23 mouse cellular contexts compared by ENCODE assay signal in genomic region chr1:52463305-52463704, GRCm38 (mm10). TPM values are rescaled to one million over a fixed set of nuclear protein-coding genes. Genes with fewer than 3 reads are reported as not detected.
DNase-seq lines count a peak whose midpoint lies in the region; ATAC-seq lines count a peak whose summit lies in the region.
"Had no signal": no experiment of that assay in that cellular context is flagged by ENCODE, and none has a peak within 500 bp of the region (broad histone marks: within the 10 kb centered on the region; RNA-seq: fewer than 3 reads in every experiment).

No protein-coding gene starts in this region.

- peak; percentile 64 for ATAC-seq in kidney, embryonic 15.5 days (replicated peaks; ENCODE audit: low FRiP score)
- ATAC-seq in midbrain, embryonic 13.5 days: 0 out of 2 replicates have a peak, but pooled peaks have one; percentile 50
- ATAC-seq in midbrain, embryonic 11.5 days (ENCODE audit: low FRiP score): no peak
- peak; percentile 18; the same call in 1 of the 2 replicates for ATAC-seq in liver, embryonic 15.5 days (ENCODE audit: insufficient read depth)
- ATAC-seq: forebrain, embryonic 14.5 days had no signal

- whole genome bisulfite sequencing in kidney, embryonic 15.5 days: 59% methylated on average over 6 of the region's 6 CpGs
- 91% methylated on average over 6 of the region's 6 CpGs for WGBS in midbrain, embryonic 13.5 days
- 86% methylated on average over 6 of the region's 6 CpGs for WGBS in midbrain, embryonic 11.5 days
- WGBS in liver, embryonic 15.5 days (ENCODE audit: insufficient replicate concordance): 35% methylated on average over 6 of the region's 6 CpGs

- H3K4me3 ChIP-seq in kidney, embryonic 15.5 days (replicated peaks): no peak overlapping the region
- H3K4me3 ChIP-seq in midbrain, embryonic 13.5 days (replicated peaks): no peak overlapping the region
- H3K4me3 ChIP-seq in midbrain, embryonic 11.5 days (ENCODE audit: low read depth, low read length): no peak overlapping the region
- H3K4me3 ChIP-seq in liver, embryonic 15.5 days (replicated peaks): no peak overlapping the region
- H3K4me3 ChIP-seq: embryonic facial prominence, embryonic 15.5 days; erythroblast, embryonic 14.5 days; forebrain, embryonic 10.5 days; gastrocnemius, adult 2 months; heart, embryonic 15.5 days had no signal

- DNase-seq in kidney, adult 18-20 months: no peak
- no peak for DNase-seq in midbrain, embryonic 11.5 days (ENCODE audit: low spot score, missing footprints)
- DNase-seq in lung, postnatal 10 days: no peak
- DNase-seq in layer of hippocampus, adult 9-11 months: no peak
- DNase-seq: adrenal gland, postnatal 10 days; cerebellum, adult 11 months; cerebellum, adult 8-10 months; cerebellum, postnatal 14 days; embryo, embryonic 11 days; gastrocnemius, adult 2 months; gastrocnemius, postnatal 25 days; heart, postnatal 14 days had no signal

- no peaks in the 10 kb centered on the region for H3K4me1 ChIP-seq in kidney, embryonic 15.5 days
- no peaks in the 10 kb centered on the region for H3K4me1 ChIP-seq in midbrain, embryonic 13.5 days (replicated peaks)
- no peaks in the 10 kb centered on the region for H3K4me1 ChIP-seq in midbrain, embryonic 11.5 days (ENCODE audit: control insufficient read depth, insufficient read depth, low read length)
- peaks cover 7% of the 10 kb centered on the region for H3K4me1 ChIP-seq in liver, embryonic 15.5 days (replicated peaks)
- H3K4me1 ChIP-seq: embryonic facial prominence, embryonic 15.5 days; forebrain, embryonic 10.5 days; heart, embryonic 15.5 days had no signal

- no peaks in the 10 kb centered on the region for H3K27me3 ChIP-seq in kidney, embryonic 15.5 days
- H3K27me3 ChIP-seq in midbrain, embryonic 13.5 days: no peaks in the 10 kb centered on the region
- H3K27me3 ChIP-seq in midbrain, embryonic 11.5 days (ENCODE audit: control insufficient read depth, insufficient read depth, low read length): no peaks in the 10 kb centered on the region
- no peaks in the 10 kb centered on the region for H3K27me3 ChIP-seq in liver, embryonic 15.5 days
- H3K27me3 ChIP-seq: CH12.LX; embryonic facial prominence, embryonic 15.5 days; heart, embryonic 15.5 days had no signal

- no peak overlapping the region for H3K27ac ChIP-seq in kidney, embryonic 15.5 days
- no peak overlapping the region for H3K27ac ChIP-seq in midbrain, embryonic 13.5 days
- no peak overlapping the region for H3K27ac ChIP-seq in midbrain, embryonic 11.5 days (ENCODE audit: low read depth, low read length)
- H3K27ac ChIP-seq in liver, embryonic 15.5 days (replicated peaks): no peak overlapping the region
- H3K27ac ChIP-seq: embryonic facial prominence, embryonic 15.5 days; forebrain, embryonic 10.5 days; gastrocnemius, adult 2 months; heart, embryonic 15.5 days; hindbrain, embryonic 14.5 days had no signal

- no peaks in the 10 kb centered on the region for H3K9me3 ChIP-seq in kidney, embryonic 15.5 days (replicated peaks)
- no peaks in the 10 kb centered on the region for H3K9me3 ChIP-seq in midbrain, embryonic 13.5 days
- H3K9me3 ChIP-seq in midbrain, embryonic 11.5 days (ENCODE audit: control insufficient read depth, low read length): no peaks in the 10 kb centered on the region
- H3K9me3 ChIP-seq in liver, embryonic 15.5 days (replicated peaks): no peaks in the 10 kb centered on the region
- H3K9me3 ChIP-seq: embryonic facial prominence, embryonic 15.5 days; forebrain, embryonic 10.5 days; heart, embryonic 15.5 days had no signal

- no peak overlapping the region for H3K4me2 ChIP-seq in kidney, embryonic 15.5 days
- no peak overlapping the region for H3K4me2 ChIP-seq in midbrain, embryonic 13.5 days (replicated peaks)
- no peak overlapping the region for H3K4me2 ChIP-seq in midbrain, embryonic 11.5 days
- no peak overlapping the region for H3K4me2 ChIP-seq in liver, embryonic 15.5 days
- H3K4me2 ChIP-seq: embryonic facial prominence, embryonic 15.5 days; heart, embryonic 11.5 days; heart, embryonic 15.5 days; hindbrain, embryonic 14.5 days had no signal

- no peak overlapping the region for H3K9ac ChIP-seq in kidney, embryonic 15.5 days
- no peak overlapping the region for H3K9ac ChIP-seq in midbrain, embryonic 13.5 days (replicated peaks)
- no peak overlapping the region for H3K9ac ChIP-seq in midbrain, embryonic 11.5 days (ENCODE audit: low read length)
- no peak overlapping the region for H3K9ac ChIP-seq in liver, embryonic 15.5 days
- H3K9ac ChIP-seq: embryonic facial prominence, embryonic 15.5 days; heart, embryonic 15.5 days; hindbrain, embryonic 14.5 days had no signal

- peaks cover 43% of the 10 kb centered on the region for H3K36me3 ChIP-seq in kidney, embryonic 15.5 days
- no peaks in the 10 kb centered on the region for H3K36me3 ChIP-seq in midbrain, embryonic 13.5 days
- H3K36me3 ChIP-seq in midbrain, embryonic 11.5 days (ENCODE audit: control insufficient read depth, insufficient read depth, low read length): no peaks in the 10 kb centered on the region
- H3K36me3 ChIP-seq in liver, embryonic 15.5 days (replicated peaks): peaks cover 24% of the 10 kb centered on the region
- H3K36me3 ChIP-seq: forebrain, embryonic 10.5 days had no signal

RNA-seq across cellular contexts. Expression of gene Nab1, which starts 37.2 kb away (rescaled TPM):
- polyA plus RNA-seq in kidney, embryonic 15.5 days (2015; fragmentation: Nextera tagmentation; extraction: Ambion mirVana): 18.1 and 19.3 TPM in 2 replicates
- 3.9 and 4.5 TPM in 2 replicates for polyA plus RNA-seq in midbrain, embryonic 13.5 days (2015; fragmentation: Nextera tagmentation; extraction: Ambion mirVana)
- polyA plus RNA-seq in midbrain, embryonic 11.5 days (2014; fragmentation: Nextera tagmentation; extraction: Ambion mirVana): 5.5 and 5.9 TPM in 2 replicates
- polyA plus RNA-seq in liver, embryonic 15.5 days (2015; fragmentation: Nextera tagmentation; extraction: Ambion mirVana): 15.5 and 18.2 TPM in 2 replicates
